Mouse (Mus musculus): ENCODE data around the gene Gm867.

Gene Gm867

DNA sequence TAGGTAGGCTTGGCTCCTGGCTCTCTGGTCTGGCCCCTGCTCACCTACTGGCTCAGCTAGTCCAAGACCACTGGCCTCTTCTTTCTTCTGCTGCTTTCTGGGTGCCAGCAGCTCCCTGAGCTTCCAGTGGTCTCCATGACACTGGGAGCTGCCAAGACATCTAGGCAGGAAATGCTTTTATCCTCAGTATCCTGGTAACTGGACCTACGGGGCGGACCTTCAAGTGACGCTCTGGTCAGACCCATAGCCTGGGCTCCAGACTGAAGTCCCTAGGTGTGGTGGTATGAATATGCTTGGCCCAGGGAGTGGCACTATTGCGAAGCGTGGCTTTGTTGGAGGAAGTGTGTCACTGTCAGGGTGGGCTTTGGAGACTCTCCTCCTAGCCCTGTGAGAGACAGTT, at the start of gene Gm867:
Gm867 (minus strand) TSS at position 153 of the 400 bp plus-strand sequence.
- no peak for DNase-seq (ENCODE audit: low read depth, low spot score)

DNA sequence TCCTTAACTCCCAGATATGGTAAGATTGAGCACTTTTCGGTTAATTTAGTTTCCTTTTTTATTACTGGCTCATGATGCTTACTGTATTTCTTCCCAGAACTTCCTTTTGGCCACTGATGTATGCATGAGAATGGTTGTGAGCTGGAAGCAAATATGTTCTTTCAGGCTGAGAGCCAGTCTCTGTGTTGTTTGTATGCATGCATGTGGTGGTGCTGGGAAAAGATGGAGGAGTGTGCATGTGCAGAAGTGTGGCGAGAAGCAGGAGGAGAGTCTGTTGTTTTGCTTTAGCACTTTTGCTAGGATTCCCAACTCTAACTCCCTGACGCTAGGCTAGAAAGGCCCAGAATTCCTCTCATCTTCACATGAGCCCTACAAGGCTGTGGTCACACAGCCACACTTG, 39.0 kb upstream of the Gm867 start:
- DNase-seq (ENCODE audit: low read depth, low spot score): no peak

DNA sequence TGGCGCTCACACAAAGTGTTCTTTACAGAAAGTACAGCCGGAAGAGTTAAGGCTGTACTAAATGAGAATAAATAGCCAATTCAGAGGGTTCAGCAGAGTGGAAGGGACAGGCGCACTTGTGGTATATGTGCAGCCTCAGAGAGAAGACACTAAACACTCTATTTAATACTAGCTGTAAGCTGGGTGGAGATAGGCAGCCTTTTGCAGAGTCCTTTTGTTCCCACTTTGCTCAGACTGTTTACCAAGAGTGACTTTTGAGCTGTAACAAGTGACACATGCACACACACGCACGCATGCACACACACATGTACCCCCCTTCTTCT, 38.3 kb upstream of the Gm867 start:
- no peak for DNase-seq (ENCODE audit: low read depth, low spot score)

DNA sequence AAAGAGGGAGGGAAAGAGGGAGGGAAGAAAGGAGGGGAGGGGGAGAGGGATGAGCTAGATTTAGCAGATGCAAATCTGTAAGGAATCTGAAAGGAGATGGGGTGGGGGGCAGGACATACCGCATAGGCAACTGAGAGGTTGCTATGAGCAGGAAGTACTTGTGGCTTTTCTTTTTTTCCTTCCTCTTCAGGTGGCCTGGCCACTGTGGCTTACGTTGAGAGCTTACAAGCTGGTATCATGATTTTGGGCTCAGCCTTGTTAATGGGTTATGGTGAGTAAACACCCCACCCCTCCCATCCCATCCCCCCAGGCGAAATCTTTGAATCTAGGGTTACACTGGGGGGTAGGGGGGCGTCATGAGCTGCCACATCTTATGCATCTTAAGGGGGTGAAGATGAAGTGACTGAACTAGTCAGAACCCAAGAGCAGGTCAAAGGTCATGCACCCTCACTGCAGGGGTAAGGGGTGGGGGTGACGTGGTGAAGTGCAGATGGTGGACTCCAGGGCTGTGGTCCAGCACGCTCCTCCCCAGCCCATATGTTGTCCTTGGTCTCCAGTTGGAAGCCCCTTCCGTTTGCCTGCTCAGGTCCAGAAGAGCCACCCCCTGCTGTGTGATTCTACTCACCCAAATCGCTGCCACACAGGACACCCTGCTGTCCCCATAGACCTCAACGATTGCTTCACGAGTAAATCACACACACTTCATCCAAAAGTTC, 37.8 kb upstream of the Gm867 start:
- DNase-seq (ENCODE audit: low read depth, low spot score): peak; percentile 38

DNA sequence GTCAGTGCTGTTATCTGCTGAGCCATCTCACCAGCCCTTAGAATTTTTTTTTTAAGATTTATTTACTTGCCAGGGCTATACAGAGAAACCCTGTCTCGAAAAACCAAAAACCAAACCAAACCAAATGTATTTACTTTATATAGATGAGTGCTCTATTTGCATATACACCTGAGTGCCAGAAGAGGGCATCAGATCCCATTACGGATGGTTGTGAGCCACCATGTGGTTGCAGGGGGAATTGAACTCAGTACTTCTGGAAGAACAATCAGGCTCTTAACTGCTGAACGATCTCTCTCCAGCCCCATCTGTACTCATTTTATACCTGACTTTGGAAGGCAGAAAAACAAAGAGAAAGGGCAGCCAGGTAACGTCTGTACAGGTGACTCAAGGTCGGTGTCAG, 34.7 kb upstream of the Gm867 start:
- peak; percentile 72 for DNase-seq (ENCODE audit: low read depth, low spot score)

DNA sequence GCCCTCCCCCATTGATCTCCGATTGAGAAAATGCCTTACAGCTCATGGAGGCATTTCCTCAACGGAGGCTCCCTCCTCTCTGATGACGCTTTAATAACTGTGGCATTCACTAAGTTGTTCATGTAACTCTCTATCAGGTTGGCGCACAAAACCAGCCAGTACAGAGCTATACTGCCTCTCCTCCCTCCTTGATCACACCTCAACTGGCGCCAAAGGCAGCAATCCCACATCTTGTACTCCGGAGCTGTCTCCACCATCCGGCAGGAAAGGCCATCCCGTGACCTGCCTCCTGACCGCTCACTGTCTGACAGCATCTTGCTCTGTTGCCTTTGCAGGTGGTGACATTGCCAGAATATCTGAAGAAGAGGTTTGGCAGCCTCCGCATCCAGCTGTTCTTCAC, 33.4 kb upstream of the Gm867 start:
- DNase-seq (ENCODE audit: low read depth, low spot score): no peak

DNA sequence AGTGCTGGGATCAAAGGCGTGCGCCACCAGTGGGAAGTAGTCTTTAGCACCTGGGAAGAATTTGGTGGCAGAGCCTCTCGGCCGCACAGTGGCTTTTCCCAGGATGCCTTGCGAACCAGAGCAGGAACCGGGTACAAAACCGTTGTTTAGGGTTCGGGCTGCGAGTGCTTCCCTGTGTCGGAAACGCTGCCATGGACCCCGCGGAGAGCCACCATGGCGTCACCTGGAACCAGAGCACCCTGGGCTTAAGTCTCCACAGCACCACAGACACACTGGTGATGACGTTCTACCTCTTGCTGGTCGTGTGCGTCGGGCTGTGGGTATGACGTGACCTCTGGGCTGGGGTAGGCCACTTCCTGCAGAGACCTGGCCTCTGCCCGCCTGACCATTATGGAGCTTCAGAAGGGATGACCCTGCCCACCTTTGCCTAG, 13.9 kb upstream of the Gm867 start, which contains the start of gene Gm5134:
Gm5134 (plus strand) TSS at position 134 of the 431 bp plus-strand sequence.
- peak; percentile 48 for DNase-seq (ENCODE audit: low read depth, low spot score)

DNA sequence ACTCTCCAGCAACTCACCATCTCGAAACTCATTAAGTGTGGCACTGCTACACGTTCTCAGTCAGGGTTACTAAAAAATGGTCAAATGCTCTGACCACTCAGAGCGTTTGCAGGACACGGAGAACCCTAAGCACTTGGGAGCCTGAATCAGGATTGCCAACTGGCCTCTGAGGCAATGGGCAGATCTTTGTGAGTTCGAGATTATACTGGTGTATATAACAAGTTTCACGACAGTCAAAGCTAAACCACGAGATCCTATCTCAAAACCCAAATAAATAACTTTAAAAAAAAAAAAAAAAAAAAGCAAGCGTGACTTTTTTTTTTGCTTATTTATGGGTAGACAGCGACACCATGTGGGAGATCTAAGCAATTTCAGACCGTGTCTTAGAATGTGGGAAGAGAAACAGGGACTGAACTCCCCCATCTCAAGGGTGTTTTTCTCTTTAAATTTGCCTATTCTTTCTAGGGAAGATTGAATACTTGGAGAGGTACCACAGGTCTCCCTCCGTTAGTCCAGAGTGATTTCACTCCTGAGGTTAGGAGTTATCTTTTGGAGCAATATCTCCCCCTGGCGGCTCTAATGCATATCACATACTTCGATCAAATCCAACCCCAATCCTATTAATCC, 11.1 kb upstream of the Gm867 start:
- peak; percentile 82 for DNase-seq (ENCODE audit: low read depth, low spot score)

DNA sequence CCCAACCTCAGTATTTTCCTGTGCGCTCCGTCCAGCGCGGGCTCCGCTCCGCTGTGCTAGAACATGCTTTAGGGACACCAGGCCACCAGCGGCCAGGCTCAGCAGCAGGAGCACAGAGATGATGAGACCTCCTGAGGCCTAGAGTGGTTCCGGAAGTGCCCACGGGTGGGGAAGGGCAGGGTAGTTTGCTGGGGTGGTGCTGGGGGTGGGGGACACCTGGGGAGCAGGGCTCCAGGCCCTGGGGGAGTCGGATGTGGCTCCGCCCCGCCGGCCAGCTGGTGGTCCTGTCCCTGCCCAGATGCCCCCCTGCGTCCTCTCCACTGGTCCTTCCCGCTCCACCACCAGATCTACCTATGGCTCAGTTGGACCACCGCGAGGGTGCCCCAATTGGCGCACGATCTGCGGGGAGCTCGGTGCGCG, 10.3 kb upstream of the Gm867 start:
- no peak for DNase-seq (ENCODE audit: low read depth, low spot score)

DNA sequence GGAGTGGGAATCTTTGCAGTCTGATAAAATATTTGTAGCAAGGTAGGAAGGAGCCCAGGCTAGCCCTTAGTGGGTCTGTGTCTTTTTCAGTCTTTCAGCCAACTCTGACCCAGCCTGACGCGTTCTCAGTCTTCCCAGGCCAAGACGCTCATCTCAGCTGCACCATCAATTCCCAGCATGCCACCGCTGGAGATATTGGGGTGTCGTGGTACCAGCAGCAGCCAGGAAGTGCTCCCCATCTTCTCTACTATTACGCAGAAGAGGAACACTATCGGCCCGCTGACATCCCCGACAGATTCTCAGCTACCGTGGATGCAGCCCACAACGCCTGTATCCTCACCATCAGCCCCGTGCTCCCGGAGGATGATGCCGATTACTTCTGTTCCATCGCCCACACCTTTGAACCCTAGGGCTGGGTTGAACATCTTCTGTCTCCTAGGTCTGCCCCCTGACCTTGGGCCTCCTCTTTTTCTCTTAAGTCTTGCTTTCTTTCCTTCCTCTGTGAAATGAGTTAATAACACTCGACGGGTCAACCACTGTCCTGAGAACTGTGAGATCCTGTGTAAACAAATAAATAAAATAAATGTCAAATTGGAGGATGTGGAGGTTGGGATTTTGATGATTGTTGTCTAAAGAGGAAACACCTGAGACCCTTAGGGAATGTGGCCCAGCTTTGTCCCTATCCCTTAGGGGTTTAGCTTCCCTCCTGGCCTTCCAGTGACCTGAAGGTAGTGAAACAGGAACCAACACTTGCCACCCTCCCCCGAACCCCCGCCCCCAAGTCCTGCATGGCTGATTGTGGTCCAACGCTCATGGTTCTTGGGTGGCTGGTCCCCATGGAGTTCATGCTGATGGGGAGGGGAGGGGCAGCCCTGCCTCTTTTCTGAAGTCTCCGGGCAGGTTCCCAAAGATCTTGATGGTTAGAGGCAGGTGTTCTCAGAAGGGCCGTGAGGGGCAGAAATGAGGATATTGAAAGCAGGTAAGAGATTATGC, 8.9 kb upstream of the Gm867 start:
- no peak for DNase-seq (ENCODE audit: low read depth, low spot score)

DNA sequence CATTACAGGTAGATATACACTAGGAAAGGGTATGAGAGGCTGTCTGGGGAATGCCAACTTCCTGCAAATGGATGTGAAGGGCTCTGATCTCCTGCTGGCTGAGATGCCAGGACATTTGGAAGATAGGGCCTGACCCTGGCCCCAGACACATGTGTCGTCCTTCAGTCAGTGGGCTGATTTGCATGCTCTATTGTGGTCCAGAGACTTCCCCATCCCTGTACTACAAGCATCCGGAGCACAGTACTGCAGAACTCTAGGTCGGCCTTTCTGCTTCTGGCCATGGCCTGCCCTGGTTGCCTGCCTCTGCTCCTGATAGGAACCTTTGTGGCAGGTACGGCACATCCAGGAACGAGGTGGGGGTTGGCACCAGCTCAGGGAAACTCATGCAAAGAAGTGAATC, 7.6 kb upstream of the Gm867 start:
- DNase-seq (ENCODE audit: low read depth, low spot score): no peak

DNA sequence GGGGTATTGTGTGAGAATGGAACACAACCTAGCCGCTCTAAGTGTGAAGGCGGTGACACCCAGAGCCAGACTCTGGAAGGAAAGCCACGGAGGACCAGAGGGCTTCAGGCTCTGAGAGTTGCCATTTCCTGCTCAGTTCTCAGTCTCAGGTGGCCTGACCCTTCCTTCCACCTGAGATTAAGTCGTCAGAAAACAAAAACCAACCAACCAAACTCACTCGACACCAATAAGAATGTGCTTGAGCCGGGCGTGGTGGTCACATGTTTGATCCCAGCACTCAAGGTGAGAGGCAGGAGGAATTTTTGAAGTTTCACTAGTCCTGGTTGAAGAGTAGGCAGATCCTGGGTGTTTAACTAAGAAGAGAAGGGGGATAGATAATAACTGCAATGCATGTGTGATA, 5.4 kb upstream of the Gm867 start:
- no peak for DNase-seq (ENCODE audit: low read depth, low spot score)

DNA sequence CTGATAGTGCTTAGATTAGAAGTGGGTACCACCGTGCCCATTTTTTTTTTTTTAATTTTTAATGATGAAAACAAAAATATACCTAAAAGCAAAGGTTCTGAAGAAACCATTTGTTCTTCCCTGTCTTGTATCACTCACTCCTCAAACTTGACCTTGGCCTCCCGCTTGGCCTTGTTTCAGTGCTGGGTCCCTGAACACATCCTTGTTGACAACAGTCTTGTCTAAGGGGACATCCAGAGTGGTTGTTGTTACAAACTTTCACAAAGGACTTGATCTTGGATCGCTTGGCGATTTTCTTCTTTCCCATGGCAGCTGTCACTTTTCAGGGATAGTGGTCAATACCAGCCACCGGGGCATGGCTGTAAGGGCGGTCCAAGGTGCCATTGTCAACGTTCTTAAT, 4.7 kb upstream of the Gm867 start:
- no peak for DNase-seq (ENCODE audit: low read depth, low spot score)

DNA sequence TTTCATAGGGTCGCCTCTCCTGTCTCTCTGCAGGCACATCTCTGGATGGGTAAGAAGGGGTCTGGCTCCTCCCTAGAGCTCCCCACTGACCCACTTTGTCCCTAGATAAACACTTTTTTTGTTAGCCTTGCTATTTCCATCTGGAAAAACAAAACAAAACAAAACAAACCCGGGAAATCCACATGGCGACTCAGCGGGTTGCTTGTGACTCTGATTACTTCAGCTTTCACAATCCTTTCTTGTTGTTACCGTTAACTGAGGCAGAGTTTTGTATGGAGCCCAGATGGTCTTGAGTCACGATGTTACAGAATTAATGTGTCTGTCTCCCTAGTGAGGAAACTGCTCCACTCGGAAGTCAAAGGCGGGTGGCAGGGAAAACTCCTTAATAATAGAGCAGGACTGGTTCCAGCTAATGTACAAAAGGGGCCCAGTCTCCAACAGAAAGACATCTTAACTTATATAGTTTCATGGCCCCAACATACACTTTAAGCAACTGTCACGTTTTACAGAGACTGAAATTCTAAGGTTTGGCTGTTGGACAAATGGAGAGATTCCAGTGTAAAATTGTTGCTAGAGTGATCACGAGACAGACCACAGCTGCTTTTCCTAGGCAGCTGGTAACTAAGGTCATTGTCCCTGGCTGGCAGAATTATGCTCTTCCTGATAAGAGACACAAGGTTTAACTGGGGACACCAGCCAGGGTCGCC, 3.7 kb upstream of the Gm867 start:
- no peak for DNase-seq (ENCODE audit: low read depth, low spot score)

DNA sequence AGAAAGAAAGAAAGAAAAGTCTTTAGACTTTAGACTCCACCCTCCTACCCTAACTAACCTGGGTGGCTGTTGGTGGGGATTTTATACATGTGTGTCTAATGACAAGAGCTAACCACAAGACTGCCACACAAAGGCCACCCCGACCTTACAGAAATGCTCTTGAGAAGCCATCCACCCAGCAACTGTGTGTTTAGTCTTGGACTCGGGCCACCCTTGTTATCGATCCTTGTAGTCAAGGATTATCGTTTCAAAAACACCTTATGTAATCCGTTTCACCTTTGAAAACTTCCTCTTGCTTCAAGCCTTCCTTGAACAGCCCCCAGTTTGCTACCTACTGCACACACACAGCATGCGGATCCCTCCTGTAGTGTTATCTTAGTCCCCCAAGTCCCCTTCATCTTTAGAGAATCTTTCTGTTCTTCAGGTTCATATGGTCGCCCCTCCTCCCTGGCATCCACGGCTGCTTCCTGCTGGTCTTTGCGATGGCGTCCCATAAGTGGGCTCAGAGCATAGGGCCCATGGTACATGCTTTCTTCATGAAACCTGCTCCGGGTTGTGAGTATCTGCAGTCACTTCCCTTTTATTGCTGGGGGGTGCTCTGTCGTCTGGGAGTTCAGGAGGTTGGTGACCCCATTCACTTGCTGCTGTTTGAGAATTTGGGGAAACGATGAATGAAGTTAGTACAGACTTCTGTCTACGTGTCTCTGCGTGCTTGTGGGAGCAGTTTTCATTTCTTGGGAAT, 2.4 kb upstream of the Gm867 start, which contains the start of gene Vpreb3:
Vpreb3 (plus strand) TSS at position 322 of the 742 bp plus-strand sequence.
- DNase-seq (ENCODE audit: low read depth, low spot score): no peak

DNA sequence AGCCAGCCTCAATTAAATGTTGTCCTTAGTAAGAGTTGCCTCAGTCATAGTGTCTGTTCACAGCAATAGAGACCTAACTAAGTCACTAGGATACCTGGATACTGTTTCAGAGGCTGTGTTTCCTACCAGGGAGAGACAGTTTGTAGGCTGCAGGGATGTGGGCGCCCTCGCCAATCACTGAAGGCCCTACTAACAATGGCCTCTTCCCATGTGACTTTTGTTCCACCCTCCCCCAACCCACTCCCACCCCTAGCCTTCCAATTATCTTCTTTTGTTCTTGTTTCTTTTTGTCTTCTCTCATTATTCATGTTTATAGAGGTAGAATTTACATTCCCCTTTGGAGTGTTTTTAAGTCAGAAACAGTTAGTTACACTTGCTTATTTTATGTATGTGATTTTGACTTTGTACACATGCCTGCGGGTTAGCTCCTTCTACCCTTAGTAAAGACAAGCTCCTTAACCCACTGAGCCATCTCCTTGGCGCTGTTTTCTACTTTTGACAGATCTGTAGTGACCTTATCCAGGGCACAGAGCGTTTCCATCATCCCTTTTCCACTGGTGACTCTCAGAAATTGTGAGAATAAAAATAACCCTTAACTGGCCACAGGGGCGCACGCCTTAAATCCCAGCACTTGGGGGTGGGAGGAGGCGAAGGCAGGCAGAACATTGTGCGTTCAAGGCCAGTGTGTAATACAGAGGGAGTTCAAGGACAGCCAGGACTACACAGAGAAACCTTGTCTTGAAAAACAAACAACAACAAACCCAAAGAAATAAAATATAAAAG, 761 bp upstream of the Gm867 start:
- DNase-seq (ENCODE audit: low read depth, low spot score): no peak

DNA sequence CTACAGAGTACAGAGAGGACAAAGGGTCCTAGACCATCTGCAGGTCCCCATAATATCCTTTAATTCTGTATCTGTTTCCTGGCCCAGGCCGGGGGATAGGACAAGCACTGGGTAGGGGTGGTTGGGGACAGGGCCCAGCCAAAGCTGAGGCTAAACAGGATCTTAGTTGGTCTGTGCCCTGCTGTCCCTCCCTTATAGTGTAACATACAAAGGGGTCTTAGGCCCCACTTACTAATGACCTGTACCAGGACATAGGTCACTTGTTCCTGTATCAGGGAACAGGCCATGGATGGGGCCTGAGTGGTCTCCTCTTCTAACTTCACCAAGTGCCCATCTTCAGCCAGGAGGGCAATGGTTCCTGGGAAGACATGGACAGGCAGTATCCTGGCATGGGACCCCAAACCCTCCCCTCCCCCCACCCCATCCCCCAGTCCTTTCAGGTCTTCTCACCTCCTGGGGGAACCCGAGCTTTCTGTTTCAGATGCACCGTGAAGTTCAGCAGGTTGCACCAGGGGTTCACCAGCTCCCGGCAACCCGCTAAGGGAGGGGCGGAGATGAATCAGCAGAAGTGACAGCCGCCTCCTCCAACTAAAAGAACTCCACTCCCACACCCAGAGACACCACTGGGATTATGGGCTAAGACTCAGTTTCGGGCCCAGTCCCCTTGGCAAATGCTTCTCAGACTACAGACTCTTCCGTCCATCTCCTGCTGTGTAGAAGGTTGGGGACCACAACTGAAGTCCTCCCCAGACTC, 814 bp downstream of the Gm867 start:
- DNase-seq (ENCODE audit: low read depth, low spot score): no peak

DNA sequence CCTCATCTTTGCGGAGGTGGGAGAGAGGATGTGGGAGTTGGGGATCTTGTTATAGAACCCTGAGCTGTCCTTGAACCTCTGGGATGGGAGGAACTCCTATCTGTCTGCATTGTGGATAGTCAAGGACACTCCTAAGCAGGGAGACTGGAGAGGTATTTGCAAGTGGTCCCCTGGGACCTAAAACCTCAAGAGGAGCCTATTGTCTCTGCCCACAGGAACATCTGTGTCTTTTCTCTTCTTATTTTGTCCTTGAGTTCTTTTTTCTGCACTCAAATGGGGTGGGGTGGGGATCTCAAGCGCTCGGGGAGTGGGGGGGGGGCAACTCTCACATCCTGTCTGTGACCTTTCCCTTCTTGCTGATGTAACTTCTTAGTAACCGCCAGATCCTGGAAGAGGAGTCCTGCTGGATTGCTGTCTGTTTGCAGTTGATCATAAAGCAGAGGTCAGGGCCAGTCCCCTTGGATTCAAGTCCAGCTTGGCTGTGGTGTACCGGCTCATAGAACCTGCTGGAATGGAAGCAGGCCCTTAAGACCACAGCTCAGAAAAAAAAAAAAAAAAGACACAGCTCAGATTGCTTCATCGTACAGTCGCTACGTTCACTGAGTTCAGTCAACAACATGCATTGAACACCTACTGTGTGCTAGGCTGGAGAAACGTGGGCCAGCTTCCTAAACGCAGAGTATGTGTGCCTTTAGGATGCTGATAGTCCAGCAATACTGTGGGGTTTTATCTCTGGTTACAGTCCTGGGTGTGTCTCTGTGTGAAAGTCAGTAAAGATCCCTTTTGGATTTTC, 2.4 kb downstream of the Gm867 start:
- no peak for DNase-seq (ENCODE audit: low read depth, low spot score)

All from CD4-positive helper T cell, adult 2 months (primary cell).